Mouse (Mus musculus) MEL (cell line): Measurements from ENCODE around the gene Pax6.

Experiments
- CTCF ChIP-seq, 3 experiments: IDR thresholded peaks in 2 of 3; conservative IDR thresholded peaks in 1 of 3; 2 replicates each; pipeline ENCODE4 v1.5.1; 2011 to 2012; ENCODE audit warnings: low read length in 3 of 3, low read depth in 2 of 3, mild to moderate bottlenecking in 2 of 3, improper control_type of control experiment in 1 of 3, inconsistent platforms in 1 of 3, mixed read lengths in 1 of 3, moderate library complexity in 1 of 3; ENCODE audit not compliant: control insufficient read depth in 1 of 3, insufficient read depth in 1 of 3, poor library complexity in 1 of 3, severe bottlenecking in 1 of 3
- ETS1 ChIP-seq: IDR thresholded peaks from 2 replicates; pipeline ENCODE4 v1.6.1; 2012; ENCODE audit warnings: low read depth, mild to moderate bottlenecking, inconsistent platforms, low read length, improper control_type of control experiment, moderate library complexity
- NELFE ChIP-seq: IDR thresholded peaks from 2 replicates; pipeline ENCODE4 v1.6.1; 2011; ENCODE audit warnings: low read depth, low read length, improper control_type of control experiment

- TF ChIP-seq ETS1 (no peak), NELFE (no peak), CTCF (IDR thresholded peaks at IDR 0.05 in 2 of 3, conservative IDR thresholded peaks at IDR 0.05 in 1 of 3; ENCODE audit: control insufficient read depth in 1 of 3, insufficient read depth in 1 of 3, low read depth in 2 of 3, low read length in 3 of 3, poor library complexity in 1 of 3, severe bottlenecking in 1 of 3) (no peak)
Measured at GRCm38 (mm10) chr2:105746896-105747295, 78.2 kb downstream of the Pax6 start.
